In genomic region chr2:181585506-181585905, GRCm38 (mm10) we compare ENCODE assay signal across 17 mouse cellular contexts. TPM values are rescaled to one million over a fixed set of nuclear protein-coding genes. Genes with fewer than 3 reads are reported as not detected.
DNase-seq lines count a peak whose midpoint lies in the region; ATAC-seq lines count a peak whose summit lies in the region.
"Had no signal": no experiment of that assay in that cellular context is flagged by ENCODE, and none has a peak within 500 bp of the region (broad histone marks: within the 10 kb centered on the region; RNA-seq: fewer than 3 reads in every experiment).

No protein-coding gene starts in this region.

- WGBS in midbrain, embryonic 11.5 days: 82% methylated on average over 5 of the region's 5 CpGs
- WGBS in midbrain, embryonic 10.5 days: 95% methylated on average over 5 of the region's 5 CpGs

- no peak overlapping the region for H3K4me2 ChIP-seq in midbrain, embryonic 11.5 days
- H3K4me2 ChIP-seq: forebrain, embryonic 15.5 days; heart, embryonic 11.5 days; hindbrain, embryonic 12.5 days; hindbrain, embryonic 15.5 days had no signal

- H3K4me3 ChIP-seq in midbrain, embryonic 11.5 days (ENCODE audit: low read depth, low read length): no peak overlapping the region
- no peak overlapping the region for H3K4me3 ChIP-seq in midbrain, embryonic 10.5 days
- H3K4me3 ChIP-seq: forebrain, embryonic 10.5 days; forebrain, embryonic 15.5 days; hindbrain, embryonic 12.5 days; hindbrain, embryonic 15.5 days had no signal

- no peaks in the 10 kb centered on the region for H3K27me3 ChIP-seq in midbrain, embryonic 11.5 days (ENCODE audit: control insufficient read depth, insufficient read depth, low read length)
- H3K27me3 ChIP-seq in midbrain, embryonic 10.5 days (ENCODE audit: low read depth, poor library complexity, severe bottlenecking): no peaks in the 10 kb centered on the region
- H3K27me3 ChIP-seq: forebrain, embryonic 15.5 days; hindbrain, embryonic 12.5 days; hindbrain, embryonic 15.5 days had no signal

- DNase-seq in heart, adult 11 months: peak; percentile 87
- no peak for DNase-seq in heart, adult 18-20 months
- DNase-seq in midbrain, embryonic 11.5 days (ENCODE audit: low spot score, missing footprints): peak; percentile 76
- no peak for DNase-seq in midbrain, embryonic 10.5 days (ENCODE audit: low spot score)
- DNase-seq in urinary bladder, adult 2 months (ENCODE audit: low spot score): peak; percentile 14
- DNase-seq in urinary bladder, adult 18-20 months (ENCODE audit: low spot score in 2 of 2): no peak
- DNase-seq: adrenal gland, adult 2 months; cerebellum, adult 11 months; cerebellum, adult 8-10 months; cerebellum, postnatal 14 days; gastrocnemius, postnatal 25 days had no signal

- H3K4me1 ChIP-seq in midbrain, embryonic 11.5 days (ENCODE audit: control insufficient read depth, insufficient read depth, low read length): peaks cover 5% of the 10 kb centered on the region
- peaks cover 21% of the 10 kb centered on the region for H3K4me1 ChIP-seq in midbrain, embryonic 10.5 days

- no peak overlapping the region for H3K9ac ChIP-seq in midbrain, embryonic 11.5 days (ENCODE audit: low read length)
- H3K9ac ChIP-seq: forebrain, embryonic 15.5 days; hindbrain, embryonic 12.5 days; hindbrain, embryonic 15.5 days had no signal

- no peak overlapping the region for H3K27ac ChIP-seq in midbrain, embryonic 11.5 days (ENCODE audit: low read depth, low read length)
- H3K27ac ChIP-seq in midbrain, embryonic 10.5 days (replicated peaks): no peak overlapping the region
- H3K27ac ChIP-seq: forebrain, embryonic 10.5 days; forebrain, embryonic 15.5 days; hindbrain, embryonic 12.5 days; hindbrain, embryonic 15.5 days had no signal

- no peaks in the 10 kb centered on the region for H3K9me3 ChIP-seq in midbrain, embryonic 11.5 days (ENCODE audit: control insufficient read depth, low read length)
- no peaks in the 10 kb centered on the region for H3K9me3 ChIP-seq in midbrain, embryonic 10.5 days (replicated peaks)
- H3K9me3 ChIP-seq: forebrain, embryonic 10.5 days; forebrain, embryonic 15.5 days; hindbrain, embryonic 12.5 days; hindbrain, embryonic 15.5 days had no signal

- peaks cover 30% of the 10 kb centered on the region for H3K36me3 ChIP-seq in midbrain, embryonic 11.5 days (ENCODE audit: control insufficient read depth, insufficient read depth, low read length)
- H3K36me3 ChIP-seq in midbrain, embryonic 10.5 days: peaks cover 76% of the 10 kb centered on the region

- ATAC-seq in midbrain, embryonic 11.5 days (ENCODE audit: low FRiP score): no peak
- ATAC-seq: CD4-positive, CD25-positive, alpha-beta regulatory T cell, adult 4 months; forebrain, embryonic 15.5 days had no signal

RNA-seq across cellular contexts. Expression of gene Uckl1, which starts 0.8 kb away (rescaled TPM):
- total RNA-seq in heart, adult 18-20 months (2021): 10 to 100 TPM; 32.5 to 34.1 TPM
- polyA plus RNA-seq in midbrain, embryonic 11.5 days (2014; fragmentation: Nextera tagmentation; extraction: Ambion mirVana): 46.4 and 50.2 TPM in 2 replicates
- 49.8 and 59.3 TPM in 2 replicates for polyA plus RNA-seq in midbrain, embryonic 10.5 days (2016; fragmentation: Nextera tagmentation; extraction: Ambion mirVana)
- 139 and 214 TPM in 2 replicates for polyA plus RNA-seq in urinary bladder, adult 2 months (2012; rRNA removed)

RNA-seq across cellular contexts. Expression of gene Prpf6, which starts 6.2 kb away (rescaled TPM):
- total RNA-seq in heart, adult 18-20 months (2021): 10 to 100 TPM; 35.9 to 37.7 TPM
- 77.0 and 82.6 TPM in 2 replicates for polyA plus RNA-seq in midbrain, embryonic 11.5 days (2014; fragmentation: Nextera tagmentation; extraction: Ambion mirVana)
- 82.0 and 85.4 TPM in 2 replicates for polyA plus RNA-seq in midbrain, embryonic 10.5 days (2016; fragmentation: Nextera tagmentation; extraction: Ambion mirVana)
- polyA plus RNA-seq in urinary bladder, adult 2 months (2012; rRNA removed): 30.7 and 40.9 TPM in 2 replicates

RNA-seq across cellular contexts. Expression of gene Zfp512b, which starts 7.1 kb away (rescaled TPM):
- total RNA-seq in heart, adult 18-20 months (2021): 10 to 100 TPM in 1 of 2 experiments, 1 to 10 TPM in 1; 9.7 to 10.8 TPM
- polyA plus RNA-seq in midbrain, embryonic 11.5 days (2014; fragmentation: Nextera tagmentation; extraction: Ambion mirVana): 24.6 and 27.0 TPM in 2 replicates
- 34.6 and 48.0 TPM in 2 replicates for polyA plus RNA-seq in midbrain, embryonic 10.5 days (2016; fragmentation: Nextera tagmentation; extraction: Ambion mirVana)
- 43.9 and 52.6 TPM in 2 replicates for polyA plus RNA-seq in urinary bladder, adult 2 months (2012; rRNA removed)

RNA-seq across cellular contexts. Expression of gene Samd10, which starts 13.5 kb away (rescaled TPM):
- total RNA-seq in heart, adult 18-20 months (2021): 1 to 10 TPM; 1.6 to 2.3 TPM
- 63.4 and 64.4 TPM in 2 replicates for polyA plus RNA-seq in midbrain, embryonic 11.5 days (2014; fragmentation: Nextera tagmentation; extraction: Ambion mirVana)
- polyA plus RNA-seq in midbrain, embryonic 10.5 days (2016; fragmentation: Nextera tagmentation; extraction: Ambion mirVana): 36.4 and 56.1 TPM in 2 replicates
- 14.7 and 20.2 TPM in 2 replicates for polyA plus RNA-seq in urinary bladder, adult 2 months (2012; rRNA removed)

Comparison
In these comparisons a context has a peak if more than half of its experiments do, and no peak if none do; other contexts are left out.
1. DNase-seq: peak in heart, adult 11 months (single experiment), midbrain, embryonic 11.5 days (single experiment) and urinary bladder, adult 2 months (single experiment); none in heart, adult 18-20 months (0 of 2), midbrain, embryonic 10.5 days (single experiment) and urinary bladder, adult 18-20 months (0 of 2).